Mouse (Mus musculus) frontal cortex, postnatal 10 days (tissue): ENCODE measurements around the gene Pex14.

ENCODE experiments used
- DNase-seq, 2 experiments: peaks; one replicate each; pipeline ENCODE4 v3.0.0; 2022; ENCODE audit warnings: low spot score in 2 of 2, mixed read lengths in 1 of 2

The Pex14 gene

GRCm38 (mm10) chr4:148952328-148953222, 147.1 kb downstream of the Pex14 start:
- peak in 1 of 2 experiments; percentile 43 for DNase-seq

GRCm38 (mm10) chr4:148951821-148952291, 147.8 kb downstream of the Pex14 start:
- peak in 1 of 2 experiments; percentile 51 for DNase-seq

DNA sequence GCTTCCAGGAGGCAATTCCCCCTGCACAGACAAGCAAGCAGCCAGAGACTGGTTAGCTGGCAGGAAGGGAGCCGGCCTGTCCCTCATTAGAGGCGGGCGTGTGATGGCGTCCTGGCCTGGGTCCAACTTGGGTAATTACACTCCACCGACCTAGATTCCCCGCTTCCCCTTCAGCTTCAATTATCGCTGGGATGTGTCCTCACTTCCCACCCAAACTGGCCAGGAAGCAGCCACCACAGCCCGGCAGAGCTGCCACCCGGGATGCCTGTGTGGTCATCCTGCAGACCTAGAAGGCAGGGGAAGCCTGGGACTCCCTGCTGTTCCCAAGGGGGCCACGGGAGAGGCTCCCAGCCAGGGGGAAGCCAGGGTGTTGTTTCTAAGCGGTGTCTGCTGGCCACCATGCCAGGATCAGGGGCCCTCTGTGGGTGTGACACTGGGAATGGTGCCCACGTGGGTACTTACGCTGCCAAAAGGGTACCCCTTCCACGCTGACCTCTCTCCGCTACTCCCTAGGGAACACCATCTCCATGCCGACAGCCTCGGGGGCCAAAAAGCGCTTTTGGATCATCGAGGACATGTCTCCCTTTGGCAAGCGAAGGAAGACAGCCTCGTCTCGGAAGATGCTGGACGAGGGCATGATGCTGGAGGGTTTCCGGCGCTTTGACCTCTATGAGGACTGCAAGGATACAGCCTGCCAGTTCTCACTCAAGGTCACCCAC, 148.6 kb downstream of the Pex14 start:
- peak; percentile 57 to 71 for DNase-seq

DNA sequence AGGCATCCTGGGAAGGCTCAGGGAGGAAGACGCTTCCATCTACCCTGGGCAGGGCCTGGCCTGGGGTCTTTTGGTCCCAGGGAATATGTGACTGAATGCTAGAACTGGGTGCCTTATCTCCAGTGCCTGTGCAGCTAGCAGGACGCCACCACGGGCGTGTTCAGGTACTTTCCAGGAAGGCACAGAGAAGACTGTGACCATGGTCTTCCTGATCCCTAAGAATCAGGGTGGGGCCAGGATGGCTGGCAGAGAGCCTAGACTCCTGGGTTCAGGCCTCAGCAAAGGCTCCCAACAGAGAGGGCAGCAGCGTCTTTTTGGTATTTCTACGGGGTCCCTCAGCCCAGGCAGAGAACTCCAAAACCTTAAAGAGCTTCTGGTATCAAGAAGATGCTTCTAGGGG, 149.2 kb downstream of the Pex14 start:
- DNase-seq: no peak

DNA sequence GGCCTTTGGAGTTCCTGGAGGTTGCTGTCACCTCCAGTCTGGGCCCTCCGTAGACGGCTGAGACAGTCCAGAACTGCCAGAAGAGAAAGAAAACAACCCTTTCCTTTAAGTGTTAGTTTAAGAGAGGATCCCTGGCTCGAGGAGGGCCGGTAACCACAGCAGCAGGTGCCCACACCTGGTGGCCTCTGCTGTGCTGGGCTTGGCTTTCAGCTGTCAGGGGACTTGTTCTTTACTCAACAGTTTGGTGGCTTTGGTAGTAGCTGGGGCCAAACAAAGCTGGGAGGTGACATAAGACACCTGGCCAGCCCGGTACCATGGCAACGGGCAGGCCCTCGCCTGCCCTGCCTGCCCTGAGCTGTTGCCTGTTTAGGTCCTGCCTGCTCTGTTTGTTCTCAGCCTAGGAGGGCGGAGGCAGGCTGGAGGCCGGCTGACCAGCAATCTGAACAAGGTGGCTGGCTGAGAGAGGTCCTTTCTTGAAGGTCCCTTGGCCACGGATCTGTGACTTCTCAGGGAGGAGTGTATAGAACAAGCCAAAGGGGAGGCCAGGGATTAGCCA, 151.8 kb downstream of the Pex14 start:
- DNase-seq: no peak

GRCm38 (mm10) chr4:148946071-148946470, 153.6 kb downstream of the Pex14 start:
- no peak for DNase-seq

DNA sequence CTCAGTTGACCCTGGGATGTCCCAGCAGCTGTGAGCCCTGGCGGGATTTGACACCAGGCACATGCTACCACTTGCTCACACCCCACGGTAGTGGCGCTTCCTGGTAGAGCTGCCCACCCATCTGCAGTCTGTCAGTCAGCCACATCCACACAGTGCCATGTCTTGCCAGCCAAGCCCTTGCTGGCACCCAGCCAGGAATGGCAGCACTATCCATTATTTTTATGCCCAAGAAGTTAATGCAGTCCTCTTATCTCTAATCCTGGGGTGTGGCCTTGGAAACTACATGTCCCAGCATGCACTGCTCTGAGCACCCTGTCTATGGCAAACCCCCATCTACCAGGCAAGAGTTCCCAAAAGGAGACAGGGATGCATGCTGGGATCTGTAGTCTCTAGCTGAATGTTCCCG, 154.2 kb downstream of the Pex14 start:
- DNase-seq: peak in 1 of 2 experiments; percentile 35

DNA sequence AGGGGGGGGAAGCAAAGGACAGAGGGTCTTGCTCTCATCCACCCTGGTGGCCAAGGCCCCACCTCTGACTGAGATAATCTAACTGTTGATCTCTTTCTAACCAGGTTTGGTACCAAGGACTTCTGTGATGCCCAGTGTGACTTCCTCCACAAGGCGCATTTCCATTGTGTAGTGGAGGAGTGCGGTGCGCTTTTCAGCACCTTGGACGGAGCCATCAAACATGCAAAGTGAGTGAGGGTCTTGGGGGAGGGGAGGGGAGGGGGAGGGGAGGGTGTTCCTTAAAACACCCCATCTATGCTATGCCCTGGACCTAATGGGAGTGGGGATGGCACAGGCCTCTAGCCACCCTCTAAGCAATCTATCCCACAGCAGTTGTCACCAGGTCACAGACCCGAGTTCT, 156.6 kb downstream of the Pex14 start:
- no peak for DNase-seq

- DNase-seq: no peak
These were observed 158.4 kb downstream of the Pex14 start for GRCm38 (mm10) chr4:148941321-148941720.

DNA sequence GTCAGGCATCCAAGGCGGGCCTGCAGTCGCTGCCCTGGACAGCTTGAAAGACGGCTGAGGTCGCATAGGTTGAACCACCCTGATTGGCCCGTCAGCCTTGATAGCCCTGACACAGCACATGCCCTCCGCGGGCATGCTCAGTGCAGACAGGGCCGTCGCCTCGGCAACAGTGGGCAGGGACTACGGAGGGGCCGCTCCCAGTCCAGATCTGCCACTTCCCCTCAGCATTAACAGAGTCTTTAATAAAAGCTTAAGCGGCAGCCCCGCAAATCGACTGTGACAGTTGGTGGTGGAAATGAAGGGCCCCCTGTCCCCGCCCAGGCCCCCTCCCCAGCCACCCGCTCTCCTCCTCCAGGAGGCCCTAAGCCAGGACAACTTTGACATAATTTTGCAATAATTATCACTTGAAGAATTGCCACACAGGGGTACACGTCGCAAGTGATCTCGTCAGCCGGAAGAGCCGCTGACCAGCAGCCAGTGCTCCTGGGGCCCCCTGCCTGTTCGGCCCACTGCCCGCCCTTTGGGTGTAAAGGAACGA, 158.9 kb downstream of the Pex14 start:
- peak; percentile 39 to 58 for DNase-seq

GRCm38 (mm10) chr4:148938546-148938945, 161.1 kb downstream of the Pex14 start:
- DNase-seq: no peak

DNA sequence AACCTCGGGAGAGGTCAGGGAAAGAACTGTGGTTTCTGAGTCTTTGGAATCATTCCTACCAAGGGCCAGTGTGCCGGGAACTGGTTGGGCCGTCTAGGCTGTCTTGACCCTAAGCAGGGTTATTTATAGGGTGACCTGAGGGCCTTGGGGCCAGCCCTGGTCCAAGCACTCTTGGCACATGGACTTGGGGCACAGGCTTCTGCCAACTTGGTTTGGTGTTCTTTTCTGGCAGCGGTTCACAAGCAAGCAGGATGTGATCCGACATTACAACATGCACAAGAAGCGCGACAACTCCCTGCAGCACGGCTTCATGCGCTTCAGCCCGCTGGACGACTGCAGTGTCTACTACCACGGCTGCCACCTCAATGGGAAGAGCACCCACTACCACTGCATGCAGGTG, 162.9 kb downstream of the Pex14 start:
- no peak for DNase-seq

GRCm38 (mm10) chr4:148936111-148936510, 163.6 kb downstream of the Pex14 start:
- DNase-seq: no peak

DNA sequence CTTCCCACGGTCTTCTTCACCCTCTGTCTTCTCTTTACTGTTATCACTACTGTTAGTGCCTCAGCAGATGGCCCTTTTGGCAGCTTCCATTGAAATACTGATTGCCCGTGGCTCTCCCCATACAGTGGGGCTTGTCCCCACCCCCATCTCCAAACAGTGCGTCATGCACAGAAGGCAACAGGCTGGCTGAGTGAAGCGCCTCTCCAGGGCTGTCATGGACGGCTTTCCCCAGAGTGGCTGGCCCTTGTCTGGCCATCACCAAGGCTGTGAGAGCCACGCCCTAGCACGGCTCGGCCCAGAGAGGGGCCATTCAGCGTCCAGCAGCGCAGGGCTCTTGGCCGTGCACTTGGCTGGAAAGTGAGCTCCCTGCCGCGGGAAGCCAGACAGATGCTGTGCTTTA, 164.5 kb downstream of the Pex14 start:
- no peak for DNase-seq

- no peak for DNase-seq
These were observed 166.6 kb downstream of the Pex14 start for GRCm38 (mm10) chr4:148933109-148933508.

DNA sequence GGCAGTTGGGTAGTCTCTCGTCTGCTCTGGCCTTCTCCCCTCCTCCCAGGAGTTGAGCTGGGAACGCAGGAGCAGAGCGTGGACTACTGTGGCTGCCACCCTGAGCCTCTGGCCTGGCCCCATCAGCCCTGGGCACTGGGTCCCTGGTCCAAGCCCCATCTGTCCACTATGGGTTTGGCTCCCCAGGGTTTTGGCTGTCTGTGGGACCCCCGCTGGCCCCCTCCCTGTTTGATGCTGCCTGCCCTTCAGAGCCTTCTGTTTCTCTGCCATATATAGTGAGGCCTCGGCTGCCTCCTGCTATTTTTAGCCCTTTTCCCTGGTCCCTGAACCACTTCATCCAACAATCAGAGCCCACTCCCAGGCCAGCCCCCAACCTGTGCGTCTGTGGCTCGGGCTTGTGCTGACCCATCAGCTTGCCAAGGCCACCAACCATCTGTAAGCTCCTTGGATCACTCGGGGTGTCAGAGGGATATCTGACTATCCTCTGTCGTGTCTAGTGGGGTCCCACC, 168.9 kb downstream of the Pex14 start:
- no peak for DNase-seq

GRCm38 (mm10) chr4:148928876-148929275, 170.8 kb downstream of the Pex14 start:
- no peak for DNase-seq

- DNase-seq: no peak
These were observed 171.4 kb downstream of the Pex14 start for GRCm38 (mm10) chr4:148928316-148928715.

DNA sequence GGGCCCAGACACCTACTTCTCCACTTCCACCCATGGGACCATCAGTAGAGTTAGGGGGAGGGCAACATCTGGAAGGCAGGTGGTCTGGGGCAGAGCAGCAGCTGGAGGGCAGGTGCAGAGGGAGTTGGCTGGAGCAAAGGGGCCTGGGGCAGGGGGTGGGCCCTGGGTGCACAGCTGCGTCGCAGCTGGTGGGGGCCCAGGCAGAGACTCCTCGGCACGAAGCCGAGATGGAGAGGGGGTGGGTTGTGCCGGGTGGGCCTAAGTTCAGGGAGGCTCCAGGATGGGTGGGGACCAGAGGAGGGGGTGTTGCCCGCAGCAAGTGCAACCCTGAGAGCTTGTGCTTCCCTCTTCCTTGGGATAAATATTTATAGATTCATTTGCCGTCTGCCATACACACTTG, 173.2 kb downstream of the Pex14 start:
- DNase-seq: no peak

GRCm38 (mm10) chr4:148925589-148926359, 173.9 kb downstream of the Pex14 start:
- no peak for DNase-seq

- DNase-seq: no peak
These were observed 175.7 kb downstream of the Pex14 start for GRCm38 (mm10) chr4:148923976-148924375.
